Mouse (Mus musculus) liver, embryonic 14.5 days (tissue): ENCODE results near the gene Prkg1.

Experiments used
- CTCF ChIP-seq: IDR thresholded peaks from 2 replicates; pipeline ENCODE4 v1.5.1; 2016; ENCODE audit warnings: antibody characterized with exemption, low read depth, control low read depth
- EP300 ChIP-seq: IDR thresholded peaks from 2 replicates; pipeline ENCODE4 v1.6.1; 2016; ENCODE audit warnings: antibody characterized with exemption, low read depth

DNA sequence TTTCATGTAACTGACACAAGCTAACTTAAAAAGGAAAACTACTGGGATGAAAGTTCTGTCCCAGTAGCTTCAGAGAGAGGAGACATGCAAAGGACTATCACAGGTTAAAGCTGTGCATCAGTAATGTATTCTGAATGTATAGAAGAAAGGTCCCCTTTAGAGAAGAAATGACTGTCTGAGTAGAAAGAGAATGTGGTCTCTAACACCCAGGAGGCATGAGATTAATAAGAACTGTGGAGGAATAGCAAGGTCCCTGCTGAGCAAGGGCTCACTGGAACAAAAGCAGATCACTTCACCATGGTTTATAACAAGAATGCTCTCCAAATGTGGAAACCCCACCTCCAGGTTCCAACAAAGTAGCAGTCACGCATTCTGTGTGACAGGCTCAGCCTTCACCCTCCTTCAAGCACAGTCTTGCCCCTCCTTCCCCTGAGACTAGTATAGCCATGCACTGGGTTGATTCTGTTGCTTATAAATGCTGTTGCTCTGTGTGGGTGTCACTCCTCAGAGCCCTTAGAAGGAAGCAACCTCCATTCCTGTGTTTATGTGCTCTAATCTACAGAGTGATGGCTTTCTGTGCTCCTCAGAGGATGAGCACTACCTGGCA is 931.7 kb downstream of the Prkg1 start:
- TF ChIP-seq CTCF (no peak), EP300 (no peak)
